Mouse (Mus musculus) heart, postnatal 0 days (tissue): ENCODE data around the gene Kcnk12. TPM values are rescaled to one million over a fixed set of nuclear protein-coding genes. Genes with fewer than 3 reads are reported as not detected.

Experiments
- ATAC-seq: fragments of 200-750 bp; cut with Nextera tagmentation; 2 replicates; pipeline ENCODE4 v1.8.0; 2017; ENCODE audit warnings: low read depth, moderate number of reproducible peaks, moderate library complexity; ENCODE audit not compliant: insufficient read depth
- DNase-seq: peaks from one replicate; pipeline ENCODE4 v3.0.0-alpha.2; 2016; ENCODE audit warnings: low spot score
- H3K27ac ChIP-seq: fragments of 300-500 bp; sonication (generic); 2 replicates; pipeline ENCODE4 v1.5.1; 2014; ENCODE audit warnings: low read depth, mild to moderate bottlenecking
- H3K27me3 ChIP-seq: fragments of 300-500 bp; sonication (generic); 2 replicates; pipeline ENCODE4 v1.6.1; 2014; ENCODE audit warnings: low read length, mixed read lengths; ENCODE audit not compliant: control insufficient read depth, insufficient read depth
- H3K36me3 ChIP-seq: fragments of 300-500 bp; sonication (generic); replicated peaks from 2 replicates; pipeline ENCODE4 v1.6.1; 2014; ENCODE audit warnings: low read length, mixed read lengths; ENCODE audit not compliant: control insufficient read depth, insufficient read depth
- H3K4me1 ChIP-seq: fragments of 300-500 bp; sonication (generic); 2 replicates; pipeline ENCODE4 v1.6.1; 2014; ENCODE audit warnings: antibody characterized with exemption; ENCODE audit not compliant: control insufficient read depth, insufficient read depth
- H3K4me2 ChIP-seq: fragments of 300-500 bp; sonication (generic); 2 replicates; pipeline ENCODE4 v1.6.1; 2014; ENCODE audit warnings: low read depth, mild to moderate bottlenecking, low read length, moderate library complexity
- H3K4me3 ChIP-seq: fragments of 300-500 bp; sonication (generic); 2 replicates; pipeline ENCODE4 v1.5.1; 2014; ENCODE audit warnings: low read depth, low read length
- H3K9ac ChIP-seq: fragments of 300-500 bp; sonication (generic); replicated peaks from 2 replicates; pipeline ENCODE4 v1.6.1; 2014; ENCODE audit warnings: low read depth, low read length, mixed read lengths
- H3K9me3 ChIP-seq: fragments of 300-500 bp; sonication (generic); replicated peaks from 2 replicates; pipeline ENCODE4 v1.6.1; 2016; ENCODE audit warnings: low read length; ENCODE audit not compliant: control insufficient read depth
- CTCF ChIP-seq: IDR thresholded peaks from 2 replicates; pipeline ENCODE4 v1.5.1; 2016; ENCODE audit warnings: antibody characterized with exemption, control low read depth, low read depth
- EP300 ChIP-seq: IDR thresholded peaks from 2 replicates; pipeline ENCODE4 v1.6.1; 2016; ENCODE audit warnings: antibody characterized with exemption, low read depth
- WGBS: fragments of 180-500 bp; shearing (Covaris S2); extraction: QIAGEN DNeasy Blood & Tissue Kit; methylation state at CpG from one replicate; pipeline ENCODE4 v1.1.7; 2014; 5-methylcytosine and 5-hydroxymethylcytosine counted together
- polyA plus RNA-seq: library from polyadenylated mRNA; unstranded; fragments of >200 nt; fragmentation: Nextera tagmentation; extraction: Ambion mirVana; gene quantifications from 2 replicates; pipeline ENCODE4 v1.2.1, GENCODE M21; 2015
- total RNA-seq: library from RNA; depleted of rRNA; stranded (reverse); fragments of >200 nt; gene quantifications from 2 replicates; pipeline ENCODE4 v1.2.3, GENCODE M21; 2014; ENCODE audit warnings: low replicate concordance; rRNA removed

Gene Kcnk12
- total and polyA plus RNA-seq, 2 experiments from 2014 or later = not detected

DNA sequence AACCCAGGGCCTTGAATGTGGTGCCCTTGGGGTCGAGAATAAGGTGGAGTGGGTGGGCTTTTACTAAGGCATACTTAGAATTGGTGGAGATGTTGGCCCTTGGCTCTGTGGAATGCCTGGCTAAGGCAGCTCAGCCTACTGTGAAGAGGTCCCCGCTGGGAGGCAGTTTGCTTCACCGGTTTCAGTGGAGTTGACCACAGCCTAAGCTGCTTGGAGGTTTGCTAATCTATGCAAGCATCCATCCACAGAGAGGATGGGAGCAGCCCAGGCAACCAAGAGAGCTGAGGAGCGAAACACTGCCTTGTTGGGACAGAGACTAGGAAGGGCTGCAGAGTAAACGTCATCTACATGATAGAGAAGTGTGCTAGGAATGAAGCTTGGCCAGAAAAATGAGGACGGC, 101.0 kb downstream of the Kcnk12 start:
- WGBS = 79% methylated on average over 6 of the region's 6 CpGs
- peaks cover 13% of the 10 kb centered on the region for H3K36me3 ChIP-seq
- no peaks in the 10 kb centered on the region for H3K9me3 ChIP-seq

DNA sequence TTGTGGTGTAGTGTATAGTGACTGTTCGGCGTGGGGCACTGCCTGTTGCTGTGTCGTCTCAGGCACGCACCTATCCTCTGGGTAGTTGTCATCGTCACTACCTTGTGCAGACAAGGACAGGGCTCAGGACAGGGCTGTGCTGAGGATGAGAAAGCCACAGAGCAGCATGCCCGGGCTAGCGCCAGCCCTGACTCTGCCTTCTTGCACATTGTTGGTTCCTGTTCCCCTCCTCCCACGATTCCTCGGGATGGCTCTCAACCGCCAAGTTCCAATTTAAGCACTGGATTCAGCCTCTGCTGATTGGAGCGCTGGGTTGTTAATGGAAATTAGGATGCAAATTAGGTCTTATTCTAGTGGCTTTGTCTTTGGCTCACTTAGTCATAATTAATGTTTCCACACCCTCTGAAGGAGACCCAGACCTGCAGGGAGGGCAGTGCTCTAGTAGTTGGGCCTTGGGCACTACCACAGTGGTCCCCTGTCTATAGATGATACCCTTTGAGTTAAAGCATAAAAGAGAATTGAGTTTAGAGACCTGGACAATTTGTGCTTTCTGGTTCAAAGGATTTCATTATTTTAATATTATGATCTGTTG, 101.8 kb downstream of the Kcnk12 start:
- no peaks in the 10 kb centered on the region for H3K27me3 ChIP-seq
- H3K9me3 ChIP-seq = no peaks in the 10 kb centered on the region
- WGBS = 87% methylated on average over 11 of the region's 11 CpGs
- peaks cover 16% of the 10 kb centered on the region; the same call in 1 of the 2 replicates for H3K36me3 ChIP-seq
- ATAC-seq (no peak), DNase-seq (no peak)
- no peak for TF ChIP-seq CTCF
- TF ChIP-seq EP300 = no peak
- no peak overlapping the region for H3K9ac ChIP-seq
- H3K27ac ChIP-seq = no peak overlapping the region
- H3K4me2 ChIP-seq = no peak overlapping the region
- H3K4me3 ChIP-seq = no peak overlapping the region
- H3K4me1 ChIP-seq = no peaks in the 10 kb centered on the region

More for the DNA sequence above, 101.0 kb downstream of the Kcnk12 start:
- Histone ChIP-seq H3K9ac (no peak overlapping the region), H3K4me2 (no peak overlapping the region), H3K27ac (no peak overlapping the region), H3K4me1 (no peaks in the 10 kb centered on the region), H3K27me3 (no peaks in the 10 kb centered on the region), H3K4me3 (no peak overlapping the region)
- DNase-seq (no peak), ATAC-seq (no peak)
- TF ChIP-seq EP300 = no peak
- TF ChIP-seq CTCF = no peak

Other genes starting within 250 kb of the Kcnk12 start
- not detected in 2 replicates for gene Epcam, start 162.0 kb downstream of the Kcnk12 start, total RNA-seq
- gene Epcam, start 162.0 kb downstream of the Kcnk12 start, polyA plus RNA-seq = 0.20 and 1.4 TPM in 2 replicates
- 18.8 and 21.8 TPM in 2 replicates for gene Msh2, start 125.7 kb downstream of the Kcnk12 start, total RNA-seq
- gene Msh2, start 125.7 kb downstream of the Kcnk12 start, polyA plus RNA-seq = 18.7 and 20.9 TPM in 2 replicates
- gene Rpl36-ps4, start 123.0 kb upstream of the Kcnk12 start, total RNA-seq = not detected in 2 replicates
- gene Rpl36-ps4, start 123.0 kb upstream of the Kcnk12 start, polyA plus RNA-seq = not detected in 2 replicates
- 9.4 and 22.2 TPM in 2 replicates for gene Msh6, start 177.1 kb upstream of the Kcnk12 start, total RNA-seq
- 8.6 and 8.9 TPM in 2 replicates for gene Msh6, start 177.1 kb upstream of the Kcnk12 start, polyA plus RNA-seq